Mouse (Mus musculus) liver, postnatal 0 days (tissue): ENCODE data around the gene Slc24a4.

ENCODE experiments used
- CTCF ChIP-seq: sonication (generic); IDR thresholded peaks from 2 replicates; pipeline ENCODE4 v1.5.1; 2016; ENCODE audit warnings: antibody characterized with exemption, low read depth
- EP300 ChIP-seq: IDR thresholded peaks from 2 replicates; pipeline ENCODE4 v1.6.1; 2016; ENCODE audit warnings: antibody characterized with exemption, low read depth, mild to moderate bottlenecking

- no peak for TF ChIP-seq CTCF
- no peak for TF ChIP-seq EP300
Observed at GRCm38 (mm10) chr12:102251070-102251469, 122.5 kb downstream of the Slc24a4 start.
